Mouse (Mus musculus): ENCODE results near the gene Lman1l. TPM values are rescaled to one million over a fixed set of nuclear protein-coding genes. Genes with fewer than 3 reads are reported as not detected.
A peak's percentile ranks its signal among the peaks of the same experiment; 100 is the strongest.

Gene Lman1l
- polyA plus RNA-seq, 1 experiment from 2014 or later, result not detected

- H3K9ac ChIP-seq, result peak overlapping the region; percentile 21; the same call in 1 of the 2 replicates
- WGBS (ENCODE audit: insufficient replicate concordance), result 10% methylated on average over 6 of the region's 6 CpGs
- no peaks in the 10 kb centered on the region for H3K27me3 ChIP-seq
- H3K9me3 ChIP-seq (replicated peaks), result no peaks in the 10 kb centered on the region
- peak overlapping the region; percentile 96 for H3K27ac ChIP-seq (replicated peaks)
- H3K4me1 ChIP-seq (replicated peaks), result peaks cover 93% of the 10 kb centered on the region
- H3K4me3 ChIP-seq (replicated peaks), result no peak overlapping the region
- peak overlapping the region; percentile 71 for H3K4me2 ChIP-seq
- H3K36me3 ChIP-seq (replicated peaks), result peaks cover 28% of the 10 kb centered on the region
- ATAC-seq (ENCODE audit: insufficient read depth), result no peak
Measured at GRCm38 (mm10) chr9:57637741-57638322, 17.3 kb upstream of the Lman1l start.

- H3K9me3 ChIP-seq (replicated peaks), result no peaks in the 10 kb centered on the region
- peaks cover 91% of the 10 kb centered on the region for H3K4me1 ChIP-seq (replicated peaks)
- no peak overlapping the region for H3K4me2 ChIP-seq
- peaks cover 29% of the 10 kb centered on the region for H3K36me3 ChIP-seq (replicated peaks)
- H3K9ac ChIP-seq, result 0 out of 2 replicates have a peak overlapping the region, but pooled peaks have one; percentile 21
- peak overlapping the region; percentile 96 for H3K27ac ChIP-seq (replicated peaks)
- ATAC-seq (ENCODE audit: insufficient read depth), result no peak
- no peak overlapping the region for H3K4me3 ChIP-seq (replicated peaks)
- 53% methylated on average over 3 of the region's 3 CpGs for WGBS (ENCODE audit: insufficient replicate concordance)
- H3K27me3 ChIP-seq, result no peaks in the 10 kb centered on the region
Measured at GRCm38 (mm10) chr9:57637272-57637671, 16.7 kb upstream of the Lman1l start.

GRCm38 (mm10) chr9:57633481-57634024 is 13.0 kb upstream of the Lman1l start:
- H3K4me1 ChIP-seq (replicated peaks), result peaks cover 62% of the 10 kb centered on the region
- H3K27me3 ChIP-seq, result no peaks in the 10 kb centered on the region
- WGBS (ENCODE audit: insufficient replicate concordance), result 30% methylated on average over 4 of the region's 4 CpGs
- no peaks in the 10 kb centered on the region for H3K9me3 ChIP-seq (replicated peaks)
- no peak overlapping the region for H3K9ac ChIP-seq
- ATAC-seq (ENCODE audit: insufficient read depth), result no peak
- no peak overlapping the region for H3K4me2 ChIP-seq
- H3K4me3 ChIP-seq (replicated peaks), result no peak overlapping the region
- peaks cover 56% of the 10 kb centered on the region for H3K36me3 ChIP-seq (replicated peaks)
- H3K27ac ChIP-seq (replicated peaks), result no peak overlapping the region; the same call in 1 of the 2 replicates

- peak overlapping the region; percentile 6; the same call in 1 of the 2 replicates for H3K27ac ChIP-seq (replicated peaks)
- H3K9ac ChIP-seq, result no peak overlapping the region
- H3K27me3 ChIP-seq, result no peaks in the 10 kb centered on the region
- 58% methylated on average over 14 of the region's 14 CpGs for WGBS (ENCODE audit: insufficient replicate concordance)
- no peak overlapping the region for H3K4me2 ChIP-seq
- H3K4me1 ChIP-seq (replicated peaks), result peaks cover 26% of the 10 kb centered on the region
- no peak overlapping the region for H3K4me3 ChIP-seq (replicated peaks)
- peak; percentile 40 for ATAC-seq (ENCODE audit: insufficient read depth)
- peaks cover 84% of the 10 kb centered on the region for H3K36me3 ChIP-seq (replicated peaks)
- no peaks in the 10 kb centered on the region for H3K9me3 ChIP-seq (replicated peaks)
Measured at GRCm38 (mm10) chr9:57629118-57629874, 8.7 kb upstream of the Lman1l start.

DNA sequence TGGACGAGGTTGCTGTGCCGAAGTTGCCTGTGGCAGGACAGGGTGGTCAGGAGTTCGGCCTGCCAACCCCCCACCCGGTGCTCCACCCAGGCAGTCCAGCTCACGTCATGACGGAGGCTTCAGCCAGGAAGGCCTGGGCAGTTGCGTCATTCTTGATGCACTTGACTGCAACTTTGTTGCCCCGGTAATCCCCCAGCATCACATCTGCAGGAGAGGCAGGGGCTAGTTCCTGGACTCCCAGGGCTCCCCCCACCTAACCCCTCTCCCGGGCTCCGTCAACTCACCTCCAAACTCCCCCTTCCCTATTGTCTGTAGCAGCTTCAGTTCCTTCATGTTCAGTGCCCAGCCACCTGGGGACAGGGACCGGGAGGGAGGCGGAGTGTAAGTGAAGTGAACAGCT is 8.1 kb upstream of the Lman1l start:
- WGBS (ENCODE audit: insufficient replicate concordance), result 76% methylated on average over 12 of the region's 12 CpGs
- Histone ChIP-seq H3K27ac (replicated peaks) (no peak overlapping the region), H3K9me3 (replicated peaks) (no peaks in the 10 kb centered on the region), H3K9ac (no peak overlapping the region), H3K36me3 (replicated peaks) (peaks cover 78% of the 10 kb centered on the region), H3K4me1 (replicated peaks) (peaks cover 26% of the 10 kb centered on the region), H3K4me2 (no peak overlapping the region), H3K4me3 (replicated peaks) (no peak overlapping the region), H3K27me3 (no peaks in the 10 kb centered on the region)
- ATAC-seq (ENCODE audit: insufficient read depth), result no peak

DNA sequence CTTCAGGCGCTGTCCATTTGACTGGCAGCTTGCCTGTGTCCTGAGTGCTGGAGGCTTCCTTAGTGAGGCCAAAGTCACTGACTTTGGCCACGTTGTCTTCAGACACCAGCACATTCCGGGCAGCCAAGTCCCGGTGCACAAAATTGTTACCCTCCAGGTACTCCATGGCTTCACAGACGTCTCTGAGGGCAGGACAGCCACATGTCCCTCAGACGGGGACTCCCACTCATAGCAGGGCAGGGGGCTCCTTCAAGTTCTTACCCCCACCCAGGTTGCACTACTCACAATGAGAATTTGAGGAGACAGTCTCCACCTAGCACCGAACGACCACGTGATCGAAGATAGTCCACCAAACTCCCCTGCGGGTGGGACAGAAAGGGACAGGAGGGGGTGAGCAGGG is 7.3 kb upstream of the Lman1l start:
- ATAC-seq (ENCODE audit: insufficient read depth), result no peak
- H3K4me3 ChIP-seq (replicated peaks), result no peak overlapping the region
- H3K9me3 ChIP-seq (replicated peaks), result no peaks in the 10 kb centered on the region
- peaks cover 72% of the 10 kb centered on the region for H3K36me3 ChIP-seq (replicated peaks)
- no peak overlapping the region for H3K4me2 ChIP-seq
- H3K27ac ChIP-seq (replicated peaks), result no peak overlapping the region
- no peak overlapping the region for H3K9ac ChIP-seq
- peaks cover 24% of the 10 kb centered on the region for H3K4me1 ChIP-seq (replicated peaks)
- H3K27me3 ChIP-seq, result no peaks in the 10 kb centered on the region
- 81% methylated on average over 11 of the region's 11 CpGs for WGBS (ENCODE audit: insufficient replicate concordance)

DNA sequence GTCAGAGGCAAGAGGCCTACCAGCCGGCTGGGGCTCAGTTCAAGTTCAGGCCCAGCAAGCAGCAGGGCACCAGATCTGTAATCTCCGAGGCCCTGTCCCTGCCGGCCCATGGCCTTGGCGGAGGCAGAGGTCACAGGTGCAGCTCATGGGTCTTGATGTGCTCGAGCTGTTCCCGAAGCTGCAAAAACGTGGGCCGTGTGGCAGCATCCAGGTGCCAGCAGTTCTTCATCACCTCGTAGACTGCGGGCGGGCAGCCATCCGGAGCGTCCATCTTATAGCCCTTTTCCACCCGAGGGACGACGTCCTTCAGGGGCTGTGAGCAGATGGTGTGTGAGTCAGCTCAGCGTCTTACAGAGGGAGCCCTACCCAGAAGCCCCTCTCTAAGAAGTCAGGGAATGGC is 6.6 kb upstream of the Lman1l start:
- no peak overlapping the region for H3K4me2 ChIP-seq
- peaks cover 20% of the 10 kb centered on the region for H3K4me1 ChIP-seq (replicated peaks)
- no peaks in the 10 kb centered on the region for H3K9me3 ChIP-seq (replicated peaks)
- H3K27ac ChIP-seq (replicated peaks), result no peak overlapping the region
- no peak overlapping the region for H3K4me3 ChIP-seq (replicated peaks)
- no peak for ATAC-seq (ENCODE audit: insufficient read depth)
- H3K9ac ChIP-seq, result no peak overlapping the region
- no peaks in the 10 kb centered on the region for H3K27me3 ChIP-seq
- peaks cover 70% of the 10 kb centered on the region for H3K36me3 ChIP-seq (replicated peaks)
- WGBS (ENCODE audit: insufficient replicate concordance), result 83% methylated on average over 17 of the region's 17 CpGs

GRCm38 (mm10) chr9:57625674-57626500 is 5.3 kb upstream of the Lman1l start:
- Histone ChIP-seq H3K4me2 (no peak overlapping the region), H3K9me3 (replicated peaks) (no peaks in the 10 kb centered on the region), H3K36me3 (replicated peaks) (peaks cover 57% of the 10 kb centered on the region), H3K4me1 (replicated peaks) (peaks cover 17% of the 10 kb centered on the region), H3K27me3 (no peaks in the 10 kb centered on the region), H3K27ac (replicated peaks) (no peak overlapping the region), H3K4me3 (replicated peaks) (no peak overlapping the region), H3K9ac (no peak overlapping the region)
- WGBS (ENCODE audit: insufficient replicate concordance), result 72% methylated on average over 15 of the region's 15 CpGs
- no peak for ATAC-seq (ENCODE audit: insufficient read depth)

DNA sequence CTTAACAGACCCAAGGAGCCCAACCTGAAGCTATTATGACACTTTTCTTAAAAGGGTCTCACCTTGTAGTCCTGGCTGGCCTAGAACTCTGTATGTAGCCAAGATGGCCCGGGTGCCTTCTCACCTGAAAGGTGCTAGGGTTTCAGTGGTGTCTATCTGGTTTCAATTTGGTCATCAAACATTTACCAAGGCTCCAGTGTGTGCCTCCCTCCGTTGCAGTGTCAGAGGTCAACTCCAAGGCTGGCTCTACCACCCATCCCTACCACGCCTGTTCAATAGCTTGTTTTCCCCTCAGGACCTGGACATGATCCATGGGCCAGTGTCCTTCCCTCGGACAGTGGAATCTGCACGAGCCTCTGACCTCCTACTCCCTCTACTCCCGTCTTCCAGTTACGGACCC is 3.7 kb upstream of the Lman1l start:
- Histone ChIP-seq H3K27ac (replicated peaks) (no peak overlapping the region), H3K36me3 (replicated peaks) (peaks cover 41% of the 10 kb centered on the region), H3K4me2 (no peak overlapping the region), H3K4me1 (replicated peaks) (peaks cover 12% of the 10 kb centered on the region), H3K9me3 (replicated peaks) (no peaks in the 10 kb centered on the region), H3K4me3 (replicated peaks) (no peak overlapping the region), H3K9ac (no peak overlapping the region), H3K27me3 (no peaks in the 10 kb centered on the region)
- 0 out of 2 replicates have a peak, but pooled peaks have one; percentile 19 for ATAC-seq (ENCODE audit: insufficient read depth)
- 69% methylated on average over 7 of the region's 7 CpGs for WGBS (ENCODE audit: insufficient replicate concordance)

- WGBS (ENCODE audit: insufficient replicate concordance), result 44% methylated on average over 8 of the region's 8 CpGs
Measured at GRCm38 (mm10) chr9:57618854-57619253, 1.7 kb downstream of the Lman1l start.

More at GRCm38 (mm10) chr9:57618854-57619253, 1.7 kb downstream of the Lman1l start:
- no peak overlapping the region for H3K4me3 ChIP-seq (replicated peaks)
- H3K9ac ChIP-seq, result no peak overlapping the region
- H3K27ac ChIP-seq (replicated peaks), result no peak overlapping the region
- no peak overlapping the region for H3K4me2 ChIP-seq
- no peaks in the 10 kb centered on the region for H3K9me3 ChIP-seq (replicated peaks)
- H3K27me3 ChIP-seq, result peaks cover 4% of the 10 kb centered on the region; the same call in 1 of the 2 replicates
- H3K36me3 ChIP-seq (replicated peaks), result no peaks in the 10 kb centered on the region
- H3K4me1 ChIP-seq (replicated peaks), result peaks cover 19% of the 10 kb centered on the region
- no peak for ATAC-seq (ENCODE audit: insufficient read depth)

All from liver, embryonic 15.5 days (tissue).